Mouse (Mus musculus): ENCODE results near the gene Plppr5. TPM values are rescaled to one million over a fixed set of nuclear protein-coding genes. Genes with fewer than 3 reads are reported as not detected.

Gene Plppr5
- polyA plus RNA-seq, 1 experiment from 2014 or later: 0.62 TPM

GRCm38 (mm10) chr3:117625257-117626001 lies 50.8 kb downstream of the Plppr5 start:
- no peak overlapping the region for H3K4me3 ChIP-seq
- no peaks in the 10 kb centered on the region for H3K27me3 ChIP-seq
- H3K9me3 ChIP-seq (replicated peaks): no peaks in the 10 kb centered on the region
- ATAC-seq (ENCODE audit: low FRiP score): no peak
- H3K4me2 ChIP-seq (replicated peaks): no peak overlapping the region
- no peaks in the 10 kb centered on the region for H3K36me3 ChIP-seq
- H3K4me1 ChIP-seq: no peaks in the 10 kb centered on the region
- H3K27ac ChIP-seq: no peak overlapping the region
- WGBS: 94% methylated on average over 13 of the region's 13 CpGs
- no peak overlapping the region for H3K9ac ChIP-seq

DNA sequence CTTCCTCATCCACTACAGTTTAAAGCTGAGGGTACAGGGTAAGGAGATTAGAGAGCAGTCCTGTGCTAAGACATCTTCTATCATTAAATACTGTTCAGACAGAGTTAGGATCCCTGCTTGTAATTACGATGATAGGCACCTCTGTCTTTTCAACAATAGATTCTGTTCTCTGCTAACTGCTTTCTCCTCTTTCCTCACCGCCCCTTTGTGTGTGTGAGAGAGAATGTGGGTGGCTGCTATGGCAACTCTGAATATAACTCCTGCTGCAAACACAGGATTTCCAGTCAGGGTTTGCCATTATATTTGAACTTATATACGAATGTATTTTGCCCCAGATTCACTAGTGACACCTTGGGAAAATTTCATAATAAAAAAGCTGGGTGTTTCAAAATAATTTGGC lies 54.2 kb downstream of the Plppr5 start:
- Histone ChIP-seq H3K4me2 (replicated peaks) (no peak overlapping the region), H3K36me3 (no peaks in the 10 kb centered on the region), H3K9me3 (replicated peaks) (no peaks in the 10 kb centered on the region), H3K4me1 (no peaks in the 10 kb centered on the region), H3K9ac (no peak overlapping the region), H3K27ac (no peak overlapping the region), H3K27me3 (no peaks in the 10 kb centered on the region), H3K4me3 (no peak overlapping the region)
- WGBS: 19% methylated on average over 3 of the region's 3 CpGs
- ATAC-seq (ENCODE audit: low FRiP score): no peak

- Histone ChIP-seq H3K27me3 (no peaks in the 10 kb centered on the region), H3K4me2 (replicated peaks) (no peak overlapping the region), H3K4me3 (no peak overlapping the region), H3K4me1 (no peaks in the 10 kb centered on the region), H3K9ac (no peak overlapping the region), H3K36me3 (no peaks in the 10 kb centered on the region), H3K9me3 (replicated peaks) (no peaks in the 10 kb centered on the region), H3K27ac (no peak overlapping the region)
- WGBS: 63% methylated on average over 2 of the region's 2 CpGs
- no peak for ATAC-seq (ENCODE audit: low FRiP score)
Measured at GRCm38 (mm10) chr3:117630332-117630731, 55.7 kb downstream of the Plppr5 start.

DNA sequence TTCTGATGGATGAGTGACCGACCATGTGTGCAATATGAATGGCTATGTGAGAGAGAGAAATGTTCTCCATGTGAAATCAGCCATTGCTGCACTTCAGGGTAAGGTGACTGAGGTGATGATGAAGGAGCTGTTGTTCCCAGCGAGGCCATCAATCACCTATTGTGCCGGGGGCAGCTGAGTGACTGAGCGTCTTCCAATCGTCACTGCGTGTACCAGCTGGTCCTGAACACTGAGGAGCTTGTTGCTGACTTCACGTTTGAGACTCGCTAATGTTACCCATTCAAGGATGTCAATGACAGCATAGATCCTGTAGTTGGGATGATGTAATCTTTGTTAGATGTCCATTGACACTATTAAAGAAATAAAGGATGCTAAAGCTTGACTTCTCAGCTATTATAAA lies 74.0 kb downstream of the Plppr5 start:
- H3K27me3 ChIP-seq: no peaks in the 10 kb centered on the region
- H3K4me3 ChIP-seq: no peak overlapping the region

DNA sequence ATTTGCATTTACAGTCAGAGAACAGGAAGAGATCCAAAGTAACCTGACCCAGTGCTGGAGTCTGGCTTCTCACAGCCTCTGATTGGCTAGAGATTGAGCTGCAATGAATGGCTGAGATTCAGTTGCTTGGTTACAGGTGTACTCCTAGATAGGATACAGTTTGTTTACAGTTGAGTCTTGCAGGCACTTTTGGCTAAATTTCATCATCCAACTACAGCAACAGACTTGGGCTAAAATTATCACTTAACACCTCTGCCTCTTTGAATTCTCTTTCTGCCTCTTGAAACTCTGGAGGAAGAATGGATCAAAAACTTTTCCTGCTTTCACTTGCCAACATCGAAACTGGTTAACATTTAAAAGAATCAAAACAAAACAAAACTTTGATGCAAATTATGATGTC lies 89.7 kb downstream of the Plppr5 start:
- no peak for ATAC-seq (ENCODE audit: low FRiP score)
- Histone ChIP-seq H3K4me3 (no peak overlapping the region), H3K27ac (no peak overlapping the region), H3K9ac (no peak overlapping the region), H3K27me3 (no peaks in the 10 kb centered on the region), H3K4me1 (no peaks in the 10 kb centered on the region), H3K4me2 (replicated peaks) (no peak overlapping the region), H3K36me3 (no peaks in the 10 kb centered on the region), H3K9me3 (replicated peaks) (no peaks in the 10 kb centered on the region)
- 82% methylated on average over 1 of the region's 1 CpGs for WGBS

More for the DNA sequence above, 74.0 kb downstream of the Plppr5 start:
- H3K27ac ChIP-seq: no peak overlapping the region
- H3K9me3 ChIP-seq (replicated peaks): no peaks in the 10 kb centered on the region
- H3K4me2 ChIP-seq (replicated peaks): no peak overlapping the region
- no peaks in the 10 kb centered on the region for H3K4me1 ChIP-seq
- peak; percentile 56; the same call in 1 of the 2 replicates for ATAC-seq (ENCODE audit: low FRiP score)
- no peaks in the 10 kb centered on the region for H3K36me3 ChIP-seq
- WGBS: 36% methylated on average over 8 of the region's 8 CpGs
- H3K9ac ChIP-seq: no peak overlapping the region

GRCm38 (mm10) chr3:117679189-117679588 lies 104.6 kb downstream of the Plppr5 start:
- Histone ChIP-seq H3K4me2 (replicated peaks) (no peak overlapping the region), H3K9me3 (replicated peaks) (no peaks in the 10 kb centered on the region), H3K4me1 (no peaks in the 10 kb centered on the region), H3K9ac (no peak overlapping the region), H3K27ac (no peak overlapping the region), H3K36me3 (no peaks in the 10 kb centered on the region), H3K4me3 (no peak overlapping the region), H3K27me3 (no peaks in the 10 kb centered on the region)
- no peak for ATAC-seq (ENCODE audit: low FRiP score)
- 95% methylated on average over 6 of the region's 6 CpGs for WGBS

- WGBS: 83% methylated on average over 6 of the region's 6 CpGs
- H3K36me3 ChIP-seq: no peaks in the 10 kb centered on the region
- H3K27me3 ChIP-seq: no peaks in the 10 kb centered on the region
- no peak overlapping the region for H3K9ac ChIP-seq
- no peak for ATAC-seq (ENCODE audit: low FRiP score)
- H3K4me3 ChIP-seq: no peak overlapping the region
- no peaks in the 10 kb centered on the region for H3K9me3 ChIP-seq (replicated peaks)
- H3K27ac ChIP-seq: no peak overlapping the region
- H3K4me2 ChIP-seq (replicated peaks): no peak overlapping the region
- H3K4me1 ChIP-seq: no peaks in the 10 kb centered on the region
Measured at GRCm38 (mm10) chr3:117684640-117685039, 110.0 kb downstream of the Plppr5 start.

DNA sequence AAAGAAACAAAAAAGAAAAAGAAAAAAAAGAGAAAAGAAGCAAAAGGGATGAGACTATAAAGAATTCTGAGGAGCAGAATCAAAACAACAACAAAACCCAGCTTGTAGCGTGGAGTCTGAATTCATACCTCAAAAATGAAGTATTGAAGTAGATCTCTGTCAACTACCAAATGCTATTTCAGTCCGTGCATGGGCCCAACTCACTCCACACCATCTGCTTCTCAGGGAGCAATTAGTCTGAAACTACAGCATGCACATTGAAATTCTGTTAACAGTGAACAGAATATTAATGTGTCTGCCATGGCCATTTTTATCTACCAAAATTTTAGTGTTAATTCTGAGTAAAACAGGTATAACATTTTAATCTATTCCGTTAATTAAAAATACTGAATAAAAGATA lies 111.4 kb downstream of the Plppr5 start:
- ATAC-seq (ENCODE audit: low FRiP score): no peak
- H3K4me3 ChIP-seq: no peak overlapping the region
- no peaks in the 10 kb centered on the region for H3K4me1 ChIP-seq
- no peaks in the 10 kb centered on the region for H3K9me3 ChIP-seq (replicated peaks)
- WGBS: 88% methylated on average over 3 of the region's 3 CpGs
- no peak overlapping the region for H3K4me2 ChIP-seq (replicated peaks)
- no peaks in the 10 kb centered on the region for H3K36me3 ChIP-seq
- no peaks in the 10 kb centered on the region for H3K27me3 ChIP-seq
- H3K27ac ChIP-seq: no peak overlapping the region
- H3K9ac ChIP-seq: no peak overlapping the region

- Histone ChIP-seq H3K36me3 (no peaks in the 10 kb centered on the region), H3K27ac (no peak overlapping the region), H3K27me3 (no peaks in the 10 kb centered on the region), H3K4me1 (no peaks in the 10 kb centered on the region), H3K4me2 (replicated peaks) (no peak overlapping the region), H3K4me3 (no peak overlapping the region), H3K9me3 (replicated peaks) (no peaks in the 10 kb centered on the region), H3K9ac (no peak overlapping the region)
- WGBS: 83% methylated on average over 7 of the region's 7 CpGs
- ATAC-seq (ENCODE audit: low FRiP score): no peak
Measured at GRCm38 (mm10) chr3:117686648-117687047, 112.0 kb downstream of the Plppr5 start.

DNA sequence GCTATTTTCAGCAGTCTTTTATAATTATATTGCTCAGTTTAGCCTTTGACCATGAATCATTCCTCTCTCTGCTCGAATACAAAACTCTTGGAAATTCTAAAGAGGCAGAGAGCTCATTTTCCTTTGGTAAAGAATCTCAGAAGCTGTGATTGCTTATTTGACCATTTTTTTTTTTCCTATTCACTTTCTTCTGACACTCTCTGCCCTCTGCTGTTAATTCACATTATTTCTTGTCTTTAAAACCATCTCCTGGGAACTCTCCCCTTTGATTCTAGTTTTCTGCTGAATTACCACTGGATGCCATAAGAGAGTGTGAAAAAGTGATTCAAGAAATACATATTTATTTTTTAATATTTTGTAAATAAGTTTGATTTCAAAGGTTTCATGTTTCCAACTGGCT lies 120.1 kb downstream of the Plppr5 start:
- Histone ChIP-seq H3K27me3 (no peaks in the 10 kb centered on the region), H3K4me1 (no peaks in the 10 kb centered on the region), H3K9ac (no peak overlapping the region), H3K27ac (no peak overlapping the region), H3K4me2 (replicated peaks) (no peak overlapping the region), H3K4me3 (no peak overlapping the region), H3K36me3 (no peaks in the 10 kb centered on the region), H3K9me3 (replicated peaks) (no peaks in the 10 kb centered on the region)
- WGBS: 67% methylated on average over 1 of the region's 1 CpGs
- no peak for ATAC-seq (ENCODE audit: low FRiP score)

DNA sequence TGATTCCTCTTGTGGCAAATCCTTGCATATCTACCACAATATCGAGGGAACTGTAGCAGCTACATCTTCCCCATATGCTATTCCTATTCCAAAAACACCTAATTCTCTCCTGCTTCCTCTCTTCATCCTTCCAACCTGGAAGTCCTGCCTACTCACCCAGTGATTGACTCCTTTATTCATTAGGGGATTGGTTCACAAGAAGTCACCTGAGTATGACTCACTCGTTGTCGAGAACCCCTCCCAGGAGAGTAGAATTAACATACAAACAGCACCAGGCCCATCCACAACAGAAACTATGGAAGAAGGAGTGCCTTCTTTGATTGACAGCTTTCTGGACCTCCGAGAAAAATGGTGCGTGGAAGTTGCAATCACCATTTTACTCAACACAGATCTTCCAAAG lies 121.7 kb downstream of the Plppr5 start:
- Histone ChIP-seq H3K9ac (no peak overlapping the region), H3K27ac (no peak overlapping the region), H3K27me3 (no peaks in the 10 kb centered on the region), H3K4me1 (no peaks in the 10 kb centered on the region), H3K9me3 (replicated peaks) (no peaks in the 10 kb centered on the region), H3K36me3 (no peaks in the 10 kb centered on the region), H3K4me2 (replicated peaks) (no peak overlapping the region), H3K4me3 (no peak overlapping the region)
- ATAC-seq (ENCODE audit: low FRiP score): no peak
- WGBS: 92% methylated on average over 5 of the region's 5 CpGs

DNA sequence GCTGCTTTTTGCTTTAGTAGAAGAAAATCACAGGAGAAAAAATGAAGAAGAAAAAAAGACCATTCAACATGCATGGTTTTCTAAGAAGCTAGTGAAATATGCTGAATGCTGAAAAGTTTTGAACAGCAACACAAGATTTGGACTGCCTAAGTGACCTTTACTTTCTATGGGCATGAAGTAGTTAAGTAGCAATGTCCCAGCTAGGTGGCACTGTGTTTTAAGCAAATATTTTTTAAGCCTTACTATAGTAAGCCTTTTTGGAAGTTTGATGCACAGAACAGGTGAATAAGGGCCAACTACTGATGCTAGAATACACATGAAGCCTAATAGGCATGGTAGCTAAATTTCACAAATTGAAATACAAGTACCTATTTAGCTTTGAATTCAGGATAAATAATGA lies 134.2 kb downstream of the Plppr5 start:
- H3K9ac ChIP-seq: no peak overlapping the region
- H3K4me2 ChIP-seq (replicated peaks): no peak overlapping the region
- H3K27me3 ChIP-seq: no peaks in the 10 kb centered on the region
- H3K9me3 ChIP-seq (replicated peaks): no peaks in the 10 kb centered on the region
- H3K36me3 ChIP-seq: no peaks in the 10 kb centered on the region
- H3K4me1 ChIP-seq: no peaks in the 10 kb centered on the region
- ATAC-seq (ENCODE audit: low FRiP score): no peak
- H3K27ac ChIP-seq: no peak overlapping the region
- H3K4me3 ChIP-seq: no peak overlapping the region

GRCm38 (mm10) chr3:117716534-117717280 lies 142.1 kb downstream of the Plppr5 start:
- H3K27me3 ChIP-seq: no peaks in the 10 kb centered on the region
- H3K9ac ChIP-seq: no peak overlapping the region
- no peak overlapping the region for H3K27ac ChIP-seq
- H3K4me1 ChIP-seq: no peaks in the 10 kb centered on the region
- H3K36me3 ChIP-seq: no peaks in the 10 kb centered on the region
- H3K4me2 ChIP-seq (replicated peaks): no peak overlapping the region
- no peaks in the 10 kb centered on the region for H3K9me3 ChIP-seq (replicated peaks)
- no peak overlapping the region for H3K4me3 ChIP-seq
- 92% methylated on average over 3 of the region's 3 CpGs for WGBS
- no peak for ATAC-seq (ENCODE audit: low FRiP score)
